Mouse (Mus musculus): ENCODE measurements around the gene Sirpa.

- TF ChIP-seq CTCF (IDR thresholded peaks at IDR 0.05; ENCODE audit: control insufficient read depth, insufficient read depth, low read length), result no peak
- TF ChIP-seq POLR2A (IDR thresholded peaks at IDR 0.05; ENCODE audit: borderline replicate concordance, control insufficient read depth, low read depth, low read length), result no peak
These were observed 69.8 kb downstream of the Sirpa start for GRCm38 (mm10) chr2:129662484-129662883.
